Mouse (Mus musculus): ENCODE measurements around the gene Slc17a6. TPM values are rescaled to one million over a fixed set of nuclear protein-coding genes. Genes with fewer than 3 reads are reported as not detected.
"Not testable (repeated sequence)": the region's sequence is repeated elsewhere in the genome, so short reads cannot be mapped to it uniquely, and the experiment has no call there.

The Slc17a6 gene
- polyA plus RNA-seq, 1 experiment from 2014 or later = not detected

- Histone ChIP-seq H3K9ac (ENCODE audit: low read depth, low read length) (no peak overlapping the region), H3K4me1 (ENCODE audit: control insufficient read depth, low read depth, low read length) (no peaks in the 10 kb centered on the region), H3K27ac (ENCODE audit: low read length) (no peak overlapping the region), H3K4me2 (ENCODE audit: low read depth, low read length) (no peak overlapping the region), H3K9me3 (replicated peaks; ENCODE audit: control insufficient read depth, low read length) (no peaks in the 10 kb centered on the region), H3K4me3 (ENCODE audit: low read depth, low read length) (no peak overlapping the region), H3K27me3 (ENCODE audit: control insufficient read depth, insufficient read depth, low read depth, low read length) (peaks cover 10% of the 10 kb centered on the region), H3K36me3 (ENCODE audit: control insufficient read depth, insufficient read depth) (no peaks in the 10 kb centered on the region)
- no peak for ATAC-seq (ENCODE audit: low read depth)
- WGBS (ENCODE audit: insufficient replicate concordance) = 15% methylated on average over 9 of the region's 9 CpGs
These were observed 10.9 kb downstream of the Slc17a6 start for GRCm38 (mm10) chr7:51632543-51633229.

GRCm38 (mm10) chr7:51633230-51633844, 11.5 kb downstream of the Slc17a6 start:
- ATAC-seq (ENCODE audit: low read depth) = no peak
- peaks cover 6% of the 10 kb centered on the region for H3K27me3 ChIP-seq (ENCODE audit: control insufficient read depth, insufficient read depth, low read depth, low read length)
- H3K4me2 ChIP-seq (ENCODE audit: low read depth, low read length) = no peak overlapping the region
- no peaks in the 10 kb centered on the region for H3K36me3 ChIP-seq (ENCODE audit: control insufficient read depth, insufficient read depth)
- H3K4me1 ChIP-seq (ENCODE audit: control insufficient read depth, low read depth, low read length) = no peaks in the 10 kb centered on the region
- WGBS (ENCODE audit: insufficient replicate concordance) = 7% methylated on average over 7 of the region's 7 CpGs
- H3K9ac ChIP-seq (ENCODE audit: low read depth, low read length) = no peak overlapping the region
- no peak overlapping the region for H3K27ac ChIP-seq (ENCODE audit: low read length)
- no peak overlapping the region for H3K4me3 ChIP-seq (ENCODE audit: low read depth, low read length)
- no peaks in the 10 kb centered on the region for H3K9me3 ChIP-seq (replicated peaks; ENCODE audit: control insufficient read depth, low read length)

- H3K36me3 ChIP-seq (ENCODE audit: control insufficient read depth, insufficient read depth) = no peaks in the 10 kb centered on the region
- no peak for ATAC-seq (ENCODE audit: low read depth)
- no peaks in the 10 kb centered on the region for H3K9me3 ChIP-seq (replicated peaks; ENCODE audit: control insufficient read depth, low read length)
- no peak overlapping the region for H3K9ac ChIP-seq (ENCODE audit: low read depth, low read length)
- no peak overlapping the region for H3K4me2 ChIP-seq (ENCODE audit: low read depth, low read length)
- H3K27ac ChIP-seq (ENCODE audit: low read length) = no peak overlapping the region
- H3K4me3 ChIP-seq (ENCODE audit: low read depth, low read length) = no peak overlapping the region
- no peaks in the 10 kb centered on the region for H3K27me3 ChIP-seq (ENCODE audit: control insufficient read depth, insufficient read depth, low read depth, low read length)
- H3K4me1 ChIP-seq (ENCODE audit: control insufficient read depth, low read depth, low read length) = no peaks in the 10 kb centered on the region
- WGBS (ENCODE audit: insufficient replicate concordance) = 53% methylated on average over 3 of the region's 3 CpGs
These were observed 35.3 kb downstream of the Slc17a6 start for GRCm38 (mm10) chr7:51657152-51657551.

GRCm38 (mm10) chr7:51662441-51662840, 40.6 kb downstream of the Slc17a6 start:
- Histone ChIP-seq H3K27ac (ENCODE audit: low read length) (no peak overlapping the region), H3K9me3 (replicated peaks; ENCODE audit: control insufficient read depth, low read length) (no peaks in the 10 kb centered on the region), H3K4me3 (ENCODE audit: low read depth, low read length) (no peak overlapping the region), H3K9ac (ENCODE audit: low read depth, low read length) (no peak overlapping the region), H3K36me3 (ENCODE audit: control insufficient read depth, insufficient read depth) (no peaks in the 10 kb centered on the region), H3K4me1 (ENCODE audit: control insufficient read depth, low read depth, low read length) (no peaks in the 10 kb centered on the region), H3K27me3 (ENCODE audit: control insufficient read depth, insufficient read depth, low read depth, low read length) (no peaks in the 10 kb centered on the region), H3K4me2 (ENCODE audit: low read depth, low read length) (no peak overlapping the region)
- ATAC-seq (ENCODE audit: low read depth) = no peak
- WGBS (ENCODE audit: insufficient replicate concordance) = 25% methylated on average over 5 of the region's 5 CpGs

GRCm38 (mm10) chr7:51693539-51694217, 71.9 kb downstream of the Slc17a6 start:
- Histone ChIP-seq H3K36me3 (ENCODE audit: control insufficient read depth, insufficient read depth) (no peaks in the 10 kb centered on the region), H3K9me3 (replicated peaks; ENCODE audit: control insufficient read depth, low read length) (no peaks in the 10 kb centered on the region), H3K9ac (ENCODE audit: low read depth, low read length) (no peak overlapping the region), H3K27ac (ENCODE audit: low read length) (no peak overlapping the region), H3K4me3 (ENCODE audit: low read depth, low read length) (no peak overlapping the region), H3K4me1 (ENCODE audit: control insufficient read depth, low read depth, low read length) (no peaks in the 10 kb centered on the region), H3K4me2 (ENCODE audit: low read depth, low read length) (no peak overlapping the region), H3K27me3 (ENCODE audit: control insufficient read depth, insufficient read depth, low read depth, low read length) (no peaks in the 10 kb centered on the region)
- no peak for ATAC-seq (ENCODE audit: low read depth)
- 70% methylated on average over 8 of the region's 8 CpGs for WGBS (ENCODE audit: insufficient replicate concordance)

GRCm38 (mm10) chr7:51694452-51694851, 72.6 kb downstream of the Slc17a6 start:
- Histone ChIP-seq H3K4me2 (ENCODE audit: low read depth, low read length) (no peak overlapping the region), H3K27ac (ENCODE audit: low read length) (no peak overlapping the region), H3K27me3 (ENCODE audit: control insufficient read depth, insufficient read depth, low read depth, low read length) (no peaks in the 10 kb centered on the region), H3K4me1 (ENCODE audit: control insufficient read depth, low read depth, low read length) (no peaks in the 10 kb centered on the region), H3K36me3 (ENCODE audit: control insufficient read depth, insufficient read depth) (no peaks in the 10 kb centered on the region), H3K9ac (ENCODE audit: low read depth, low read length) (no peak overlapping the region), H3K9me3 (replicated peaks; ENCODE audit: control insufficient read depth, low read length) (no peaks in the 10 kb centered on the region), H3K4me3 (ENCODE audit: low read depth, low read length) (no peak overlapping the region)
- 65% methylated on average over 4 of the region's 4 CpGs for WGBS (ENCODE audit: insufficient replicate concordance)
- no peak for ATAC-seq (ENCODE audit: low read depth)

GRCm38 (mm10) chr7:51709508-51709907, 87.7 kb downstream of the Slc17a6 start:
- Histone ChIP-seq H3K36me3 (ENCODE audit: control insufficient read depth, insufficient read depth) (no peaks in the 10 kb centered on the region), H3K4me1 (ENCODE audit: control insufficient read depth, low read depth, low read length) (no peaks in the 10 kb centered on the region), H3K4me3 (ENCODE audit: low read depth, low read length) (no peak overlapping the region), H3K4me2 (ENCODE audit: low read depth, low read length) (no peak overlapping the region), H3K9me3 (replicated peaks; ENCODE audit: control insufficient read depth, low read length) (no peaks in the 10 kb centered on the region), H3K9ac (ENCODE audit: low read depth, low read length) (no peak overlapping the region), H3K27ac (ENCODE audit: low read length) (no peak overlapping the region), H3K27me3 (ENCODE audit: control insufficient read depth, insufficient read depth, low read depth, low read length) (no peaks in the 10 kb centered on the region)
- WGBS (ENCODE audit: insufficient replicate concordance) = 45% methylated on average over 3 of the region's 3 CpGs
- no peak for ATAC-seq (ENCODE audit: low read depth)

GRCm38 (mm10) chr7:51710346-51710745, 88.5 kb downstream of the Slc17a6 start:
- H3K9me3 ChIP-seq (replicated peaks; ENCODE audit: control insufficient read depth, low read length); H3K27ac ChIP-seq (ENCODE audit: low read length); H3K4me1 ChIP-seq (ENCODE audit: control insufficient read depth, low read depth, low read length); ATAC-seq (ENCODE audit: low read depth); H3K4me2 ChIP-seq (ENCODE audit: low read depth, low read length); H3K4me3 ChIP-seq (ENCODE audit: low read depth, low read length); H3K9ac ChIP-seq (ENCODE audit: low read depth, low read length); H3K36me3 ChIP-seq (ENCODE audit: control insufficient read depth, insufficient read depth); H3K27me3 ChIP-seq (ENCODE audit: control insufficient read depth, insufficient read depth, low read depth, low read length): not testable (repeated sequence)
- 53% methylated on average over 3 of the region's 3 CpGs for WGBS (ENCODE audit: insufficient replicate concordance)

GRCm38 (mm10) chr7:51715771-51716170, 94.0 kb downstream of the Slc17a6 start:
- WGBS (ENCODE audit: insufficient replicate concordance) = 62% methylated on average over 2 of the region's 2 CpGs
- no peak for ATAC-seq (ENCODE audit: low read depth)

More at GRCm38 (mm10) chr7:51715771-51716170, 94.0 kb downstream of the Slc17a6 start:
- Histone ChIP-seq H3K4me2 (ENCODE audit: low read depth, low read length) (no peak overlapping the region), H3K36me3 (ENCODE audit: control insufficient read depth, insufficient read depth) (no peaks in the 10 kb centered on the region), H3K27ac (ENCODE audit: low read length) (no peak overlapping the region), H3K27me3 (ENCODE audit: control insufficient read depth, insufficient read depth, low read depth, low read length) (no peaks in the 10 kb centered on the region), H3K4me1 (ENCODE audit: control insufficient read depth, low read depth, low read length) (no peaks in the 10 kb centered on the region), H3K9me3 (replicated peaks; ENCODE audit: control insufficient read depth, low read length) (no peaks in the 10 kb centered on the region), H3K4me3 (ENCODE audit: low read depth, low read length) (no peak overlapping the region), H3K9ac (ENCODE audit: low read depth, low read length) (no peak overlapping the region)
